ENCODE assay signal across 11 mouse cellular contexts in the genomic region with DNA sequence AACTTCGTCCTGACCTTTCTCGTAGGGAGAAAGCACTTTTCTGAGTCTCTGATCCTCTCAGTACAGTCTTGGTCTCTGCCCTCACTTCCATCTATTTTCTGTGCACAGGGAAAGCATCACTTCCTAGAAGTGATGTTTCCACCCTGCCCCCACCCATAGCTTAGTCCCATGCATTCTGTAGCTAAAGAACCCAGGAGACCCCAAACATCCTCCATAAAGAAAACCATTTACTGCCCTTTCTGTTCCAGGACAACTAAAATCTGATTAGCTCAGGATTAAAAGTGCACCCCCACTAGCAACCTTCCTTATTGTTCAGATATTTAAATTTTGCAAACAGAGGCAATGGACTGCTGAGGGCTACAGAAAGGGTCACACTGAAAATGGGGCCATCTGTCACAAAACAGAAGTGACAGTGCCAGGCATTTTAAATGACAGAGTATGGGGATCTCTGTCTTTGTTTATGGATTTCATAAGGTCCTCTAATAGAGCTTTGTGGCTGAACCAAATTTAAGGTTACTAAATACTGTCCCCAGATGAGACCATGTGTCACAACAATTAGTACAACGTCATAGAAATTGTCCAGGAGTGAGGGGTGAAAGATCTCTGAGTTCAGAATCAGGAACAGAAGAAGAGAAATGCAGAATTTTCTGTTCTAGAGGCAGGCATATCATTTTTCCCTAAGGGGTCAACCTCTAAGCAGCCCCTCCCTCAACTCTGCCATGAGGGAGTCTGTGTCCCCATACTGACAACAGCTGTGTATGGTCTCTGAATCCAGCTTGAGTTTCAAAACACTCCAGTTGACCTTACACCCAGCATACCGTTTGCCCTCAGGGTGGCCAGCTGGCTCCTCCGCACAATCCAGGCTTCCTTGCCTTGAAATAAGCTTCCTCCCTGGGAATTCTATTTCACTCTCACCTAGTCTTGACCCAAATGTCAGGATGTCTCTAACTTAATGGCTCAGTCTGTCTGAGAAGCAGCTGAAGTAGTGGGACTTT.
A peak's percentile ranks its signal among the peaks of the same experiment; 100 is the strongest.
DNase-seq lines count a peak whose midpoint lies in the region; ATAC-seq and TF ChIP-seq lines count a peak whose summit lies in the region.
"Had no signal": no experiment of that assay in that cellular context is flagged by ENCODE, and none has a peak within 500 bp of the region (broad histone marks: within the 10 kb centered on the region; RNA-seq: fewer than 3 reads in every experiment).

No protein-coding gene starts in this region.

- no peak overlapping the region for H3K4me3 ChIP-seq in cerebellum, adult 2 months (replicated peaks; ENCODE audit: insufficient read depth, low read depth, low read length)
- no peak overlapping the region for H3K4me3 ChIP-seq in lung, embryonic 16.5 days (ENCODE audit: low read length)
- H3K4me3 ChIP-seq in lung, adult 2 months (replicated peaks; ENCODE audit: extremely low read depth, low read depth, low read length): no peak overlapping the region
- H3K4me3 ChIP-seq in limb, embryonic 10.5 days: no peak overlapping the region
- H3K4me3 ChIP-seq in neural tube, embryonic 13.5 days: no peak overlapping the region
- H3K4me3 ChIP-seq: left cerebral cortex, adult 2 months had no signal

- TF ChIP-seq POLR2A in cerebellum, adult 2 months (IDR thresholded peaks at IDR 0.05; ENCODE audit: borderline replicate concordance, insufficient read depth, low read length): no peak
- no peak for TF ChIP-seq POLR2A in lung, adult 2 months (IDR thresholded peaks at IDR 0.05; ENCODE audit: borderline replicate concordance, extremely low read depth, low read depth, low read length)

- H3K27me3 ChIP-seq in cerebellum, adult 2 months (ENCODE audit: control insufficient read depth, insufficient read depth, low read length): no peaks in the 10 kb centered on the region
- no peaks in the 10 kb centered on the region for H3K27me3 ChIP-seq in lung, embryonic 16.5 days (ENCODE audit: control insufficient read depth, insufficient read depth, low read depth, low read length)
- no peaks in the 10 kb centered on the region for H3K27me3 ChIP-seq in limb, embryonic 10.5 days (ENCODE audit: low read depth, poor library complexity, severe bottlenecking)
- no peaks in the 10 kb centered on the region for H3K27me3 ChIP-seq in neural tube, embryonic 13.5 days

- DNase-seq in cerebellum, adult 2 months: peak; percentile 13 to 21
- no peak for DNase-seq in lung, adult 2 months
- peak; percentile 38 for DNase-seq in limb, embryonic 10.5 days (ENCODE audit: low spot score)
- DNase-seq in thymus, postnatal 0 days (ENCODE audit: low spot score): no peak
- no peak for DNase-seq in liver
- DNase-seq: cerebellum, adult 8-10 months; right cerebral cortex, postnatal 14 days had no signal

- no peak for TF ChIP-seq CTCF in cerebellum, adult 2 months (IDR thresholded peaks at IDR 0.05; ENCODE audit: borderline replicate concordance, insufficient read depth, low read depth, low read length)
- TF ChIP-seq CTCF in lung, adult 2 months (IDR thresholded peaks at IDR 0.05; ENCODE audit: insufficient read depth, low read length): no peak

- H3K4me2 ChIP-seq in lung, embryonic 16.5 days (ENCODE audit: low read depth, low read length): no peak overlapping the region
- H3K4me2 ChIP-seq in neural tube, embryonic 13.5 days: no peak overlapping the region

- no peak for ATAC-seq in cerebellum, adult (ENCODE audit: insufficient number of reproducible peaks, low FRiP score, low TSS enrichment)
- peak; percentile 61 for ATAC-seq in lung, embryonic 16.5 days (ENCODE audit: low read depth)
- ATAC-seq in neural tube, embryonic 13.5 days (ENCODE audit: low read depth): peak; percentile 44; the same call in 1 of the 2 replicates

- H3K4me1 ChIP-seq in cerebellum, adult 2 months (ENCODE audit: control insufficient read depth, insufficient read depth, low read length): no peaks in the 10 kb centered on the region
- no peaks in the 10 kb centered on the region for H3K4me1 ChIP-seq in lung, embryonic 16.5 days (replicated peaks; ENCODE audit: control insufficient read depth, insufficient read depth, low read length)
- no peaks in the 10 kb centered on the region for H3K4me1 ChIP-seq in lung, adult 2 months (ENCODE audit: control insufficient read depth, insufficient read depth, low read length)
- H3K4me1 ChIP-seq in limb, embryonic 10.5 days: no peaks in the 10 kb centered on the region
- H3K4me1 ChIP-seq in neural tube, embryonic 13.5 days (replicated peaks): peaks cover 19% of the 10 kb centered on the region

- H3K36me3 ChIP-seq in lung, embryonic 16.5 days (ENCODE audit: control insufficient read depth, insufficient read depth, low read length): no peaks in the 10 kb centered on the region
- H3K36me3 ChIP-seq in limb, embryonic 10.5 days: no peaks in the 10 kb centered on the region
- no peaks in the 10 kb centered on the region for H3K36me3 ChIP-seq in neural tube, embryonic 13.5 days

- no peak overlapping the region for H3K27ac ChIP-seq in cerebellum, adult 2 months (ENCODE audit: insufficient read depth, low read length)
- H3K27ac ChIP-seq in lung, embryonic 16.5 days (ENCODE audit: low read length): no peak overlapping the region
- H3K27ac ChIP-seq in limb, embryonic 10.5 days: no peak overlapping the region
- H3K27ac ChIP-seq in neural tube, embryonic 13.5 days (replicated peaks): peak overlapping the region; percentile 15; the same call in 1 of the 2 replicates
- H3K27ac ChIP-seq: left cerebral cortex, adult 2 months had no signal

- H3K9ac ChIP-seq in lung, embryonic 16.5 days (ENCODE audit: low read length): no peak overlapping the region
- H3K9ac ChIP-seq in neural tube, embryonic 13.5 days: no peak overlapping the region

- whole genome bisulfite sequencing in cerebellum, adult 2 months: 69% methylated on average over 5 of the region's 5 CpGs
- 44% methylated on average over 5 of the region's 5 CpGs for WGBS in lung, embryonic 16.5 days
- 60% methylated on average over 5 of the region's 5 CpGs for WGBS in lung, adult 2 months
- WGBS in limb, embryonic 10.5 days: 61% methylated on average over 5 of the region's 5 CpGs
- 47% methylated on average over 5 of the region's 5 CpGs for WGBS in neural tube, embryonic 13.5 days

- no peaks in the 10 kb centered on the region for H3K9me3 ChIP-seq in lung, embryonic 16.5 days (ENCODE audit: control insufficient read depth, low read length)
- no peaks in the 10 kb centered on the region for H3K9me3 ChIP-seq in limb, embryonic 10.5 days (replicated peaks)
- H3K9me3 ChIP-seq in neural tube, embryonic 13.5 days: no peaks in the 10 kb centered on the region

Comparison
In these comparisons a context has a peak if more than half of its experiments do, and no peak if none do; other contexts are left out.
1. DNase-seq: peak in cerebellum, adult 2 months (2 of 2) and limb, embryonic 10.5 days (single experiment); none in lung, adult 2 months (single experiment), thymus, postnatal 0 days (single experiment) and liver (single experiment).